Mouse (Mus musculus): ENCODE data around the gene Csde1. TPM values are rescaled to one million over a fixed set of nuclear protein-coding genes. Genes with fewer than 3 reads are reported as not detected.

Gene Csde1
- polyA plus RNA-seq, 1 experiment from 2014 or later: 337 TPM

DNA sequence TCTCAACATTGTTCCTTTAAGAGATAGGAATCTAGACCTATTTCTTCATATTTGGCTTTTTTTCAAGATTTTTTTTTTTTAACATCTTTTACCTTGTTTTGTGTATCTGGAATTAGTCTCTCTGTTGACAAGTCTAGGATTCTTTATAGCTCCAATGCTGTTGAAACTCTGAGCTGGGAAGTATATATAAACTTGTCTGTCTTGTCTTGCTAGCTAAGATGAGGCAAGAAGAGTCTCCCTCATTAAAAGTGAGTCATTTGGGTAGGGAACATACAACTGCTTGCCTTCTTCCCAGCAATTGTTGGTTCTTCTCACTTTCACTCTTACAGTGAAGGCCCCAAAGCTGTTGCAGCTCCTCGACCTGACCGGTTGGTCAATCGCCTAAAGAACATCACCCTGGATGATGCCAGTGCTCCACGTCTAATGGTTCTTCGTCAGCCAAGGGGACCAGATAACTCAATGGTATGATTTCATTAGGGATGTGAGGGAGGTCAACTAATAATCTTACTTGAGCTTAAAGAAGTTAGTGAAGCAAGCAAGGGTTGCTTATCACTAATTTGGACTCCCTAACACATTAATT lies 35.9 kb downstream of the Csde1 start:
- no peak overlapping the region for H3K4me3 ChIP-seq (ENCODE audit: low read length)
- 88% methylated on average over 5 of the region's 5 CpGs for WGBS
- peaks cover 35% of the 10 kb centered on the region for H3K36me3 ChIP-seq (ENCODE audit: control insufficient read depth, insufficient read depth, low read length)
- no peaks in the 10 kb centered on the region for H3K9me3 ChIP-seq (ENCODE audit: control insufficient read depth, low read length)
- peaks cover 4% of the 10 kb centered on the region; the same call in 1 of the 2 replicates for H3K4me1 ChIP-seq (replicated peaks; ENCODE audit: control insufficient read depth, insufficient read depth, low read length)
- H3K4me2 ChIP-seq (ENCODE audit: low read depth, low read length): no peak overlapping the region
- no peak overlapping the region for H3K27ac ChIP-seq (ENCODE audit: low read length)
- no peak for ATAC-seq (ENCODE audit: low read depth)
- H3K27me3 ChIP-seq (ENCODE audit: control insufficient read depth, insufficient read depth, low read depth, low read length): no peaks in the 10 kb centered on the region
- H3K9ac ChIP-seq (ENCODE audit: low read length): no peak overlapping the region

DNA sequence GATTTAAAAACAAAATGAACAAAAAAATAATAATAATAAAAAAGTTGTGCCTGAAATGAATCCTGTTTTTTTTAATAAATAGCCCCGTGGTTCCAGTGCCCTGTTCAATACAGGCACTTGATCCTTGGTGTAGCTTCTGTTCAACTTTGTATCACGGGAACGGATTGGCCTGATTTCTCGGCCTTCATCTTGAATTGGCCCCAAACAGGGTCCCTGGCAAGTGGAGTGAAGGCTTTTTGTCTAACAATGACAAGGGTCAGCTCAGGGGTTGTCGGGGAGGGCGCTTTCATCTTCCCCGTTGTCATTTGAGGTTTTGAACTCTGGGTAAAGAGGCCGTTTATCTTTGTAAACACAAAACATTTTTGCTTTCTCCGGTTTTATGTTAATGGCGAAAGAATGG lies 37.5 kb downstream of the Csde1 start:
- H3K27ac ChIP-seq (ENCODE audit: low read length): peak overlapping the region; percentile 73
- peaks cover 39% of the 10 kb centered on the region for H3K36me3 ChIP-seq (ENCODE audit: control insufficient read depth, insufficient read depth, low read length)
- peak; percentile 51 for ATAC-seq (ENCODE audit: low read depth)
- H3K4me1 ChIP-seq (replicated peaks; ENCODE audit: control insufficient read depth, insufficient read depth, low read length): peaks cover 4% of the 10 kb centered on the region; the same call in 1 of the 2 replicates
- peak overlapping the region; percentile 75 for H3K4me3 ChIP-seq (ENCODE audit: low read length)
- H3K4me2 ChIP-seq (ENCODE audit: low read depth, low read length): peak overlapping the region; percentile 77
- no peaks in the 10 kb centered on the region for H3K9me3 ChIP-seq (ENCODE audit: control insufficient read depth, low read length)
- H3K27me3 ChIP-seq (ENCODE audit: control insufficient read depth, insufficient read depth, low read depth, low read length): no peaks in the 10 kb centered on the region
- WGBS: 4% methylated on average over 10 of the region's 10 CpGs
- H3K9ac ChIP-seq (ENCODE audit: low read length): peak overlapping the region; percentile 84

DNA sequence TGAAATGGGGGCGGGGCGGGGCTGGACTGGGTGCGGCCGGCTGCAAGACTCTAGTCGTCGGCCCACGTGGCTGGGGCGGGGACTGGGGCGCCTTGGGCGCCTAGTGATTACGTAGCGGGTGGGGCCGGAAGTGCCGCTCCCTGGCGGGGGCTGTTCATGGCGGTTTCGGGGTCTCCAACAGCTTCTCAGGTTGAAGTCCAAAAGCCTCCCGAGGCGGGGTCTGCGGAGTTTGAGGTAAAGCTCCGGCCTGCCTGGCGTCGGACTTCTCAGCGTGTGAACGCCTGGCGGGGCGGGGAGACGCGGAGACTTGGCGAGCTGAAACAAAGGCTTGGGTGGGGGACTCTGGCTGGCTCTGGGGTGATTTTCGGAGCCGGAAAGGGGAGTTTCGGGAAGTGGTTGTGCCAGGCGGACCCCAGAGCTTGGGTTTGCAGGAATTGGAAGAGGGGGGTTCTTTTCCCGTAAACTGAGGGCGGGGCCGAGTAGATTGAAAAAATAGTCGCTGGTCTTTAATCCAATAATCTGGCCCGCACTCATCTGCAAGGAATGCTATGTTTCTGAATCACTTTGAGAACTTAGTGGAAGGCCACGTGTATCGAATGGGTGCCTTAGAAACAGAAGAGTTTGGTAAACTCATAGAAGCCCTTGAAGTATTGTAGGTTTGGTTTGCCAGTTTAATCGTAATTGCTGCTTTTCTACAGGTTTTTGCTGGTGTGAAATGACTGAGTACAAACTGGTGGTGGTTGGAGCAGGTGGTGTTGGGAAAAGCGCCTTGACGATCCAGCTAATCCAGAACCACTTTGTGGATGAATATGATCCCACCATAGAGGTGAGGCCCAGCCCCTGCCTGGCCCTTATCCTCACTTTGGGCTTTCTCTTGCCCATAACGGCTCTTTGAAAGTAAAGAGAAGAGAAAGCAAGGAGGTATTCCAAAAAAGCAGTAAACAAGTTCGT lies 38.3 kb downstream of the Csde1 start, which contains the start of gene Nras:
Gene Nras, plus strand, starts transcription at position 79 of the 951 bp plus-strand sequence.
- ATAC-seq (ENCODE audit: low read depth): peak; percentile 100
- peak within 1 kb of the TSS; percentile 93 for H3K27ac ChIP-seq (ENCODE audit: low read length)
- H3K4me3 ChIP-seq (ENCODE audit: low read length): peak within 1 kb of the TSS; percentile 75
- H3K4me2 ChIP-seq (ENCODE audit: low read depth, low read length): peak within 1 kb of the TSS; percentile 77
- no peaks in the 10 kb centered on the region for H3K27me3 ChIP-seq (ENCODE audit: control insufficient read depth, insufficient read depth, low read depth, low read length)
- H3K4me1 ChIP-seq (replicated peaks; ENCODE audit: control insufficient read depth, insufficient read depth, low read length): peaks cover 4% of the 10 kb centered on the region; the same call in 1 of the 2 replicates
- no peaks in the 10 kb centered on the region for H3K9me3 ChIP-seq (ENCODE audit: control insufficient read depth, low read length)
- WGBS: 1% methylated on average over 46 of the region's 46 CpGs
- peak within 1 kb of the TSS; percentile 84 for H3K9ac ChIP-seq (ENCODE audit: low read length)
- H3K36me3 ChIP-seq (ENCODE audit: control insufficient read depth, insufficient read depth, low read length): peaks cover 44% of the 10 kb centered on the region

DNA sequence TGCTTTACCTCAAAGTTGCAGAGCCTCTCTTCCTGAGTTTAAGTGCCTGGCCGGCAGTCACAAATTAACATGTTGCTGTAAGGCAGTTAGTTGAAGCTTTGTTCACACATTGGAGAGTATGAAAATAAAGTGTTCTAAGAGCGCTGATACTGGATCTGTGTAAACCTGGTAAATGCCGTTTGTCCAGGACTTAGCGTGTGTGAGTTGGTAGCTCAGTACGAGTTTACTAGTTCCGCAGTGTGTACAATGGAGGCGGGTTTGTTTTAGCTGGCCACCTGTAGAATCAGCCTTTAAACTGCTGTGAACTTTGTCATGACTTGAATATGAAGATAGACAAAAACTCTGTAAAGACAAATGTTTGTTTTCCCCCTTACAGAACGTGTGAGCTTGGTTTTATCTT lies 46.7 kb downstream of the Csde1 start:
- WGBS: 80% methylated on average over 8 of the region's 8 CpGs
- Histone ChIP-seq H3K4me1 (replicated peaks; ENCODE audit: control insufficient read depth, insufficient read depth, low read length) (no peaks in the 10 kb centered on the region), H3K4me2 (ENCODE audit: low read depth, low read length) (no peak overlapping the region), H3K9me3 (ENCODE audit: control insufficient read depth, low read length) (no peaks in the 10 kb centered on the region), H3K4me3 (ENCODE audit: low read length) (no peak overlapping the region), H3K9ac (ENCODE audit: low read length) (no peak overlapping the region), H3K27me3 (ENCODE audit: control insufficient read depth, insufficient read depth, low read depth, low read length) (no peaks in the 10 kb centered on the region), H3K27ac (ENCODE audit: low read length) (no peak overlapping the region), H3K36me3 (ENCODE audit: control insufficient read depth, insufficient read depth, low read length) (peaks cover 55% of the 10 kb centered on the region)
- no peak for ATAC-seq (ENCODE audit: low read depth)

DNA sequence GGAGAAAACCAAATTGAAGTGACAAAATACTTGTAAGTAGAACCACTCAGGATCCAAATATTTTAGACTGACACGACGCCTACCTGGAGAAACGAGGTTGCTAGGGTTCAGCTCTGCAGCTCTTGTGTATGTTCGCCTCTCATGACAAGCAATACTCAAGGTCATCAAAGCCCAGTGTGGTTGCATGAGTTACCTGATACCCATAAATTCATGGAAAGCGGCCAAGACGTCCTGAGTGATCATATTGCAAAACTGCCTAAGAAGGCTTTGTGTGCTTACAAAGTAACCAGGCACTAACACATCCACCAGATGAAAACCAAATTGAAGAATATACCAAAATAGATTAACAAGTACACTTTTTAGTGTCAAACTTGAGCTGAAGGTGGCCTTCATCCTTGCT lies 48.7 kb downstream of the Csde1 start:
- H3K4me2 ChIP-seq (ENCODE audit: low read depth, low read length): no peak overlapping the region
- no peaks in the 10 kb centered on the region for H3K27me3 ChIP-seq (ENCODE audit: control insufficient read depth, insufficient read depth, low read depth, low read length)
- no peak overlapping the region for H3K9ac ChIP-seq (ENCODE audit: low read length)
- H3K36me3 ChIP-seq (ENCODE audit: control insufficient read depth, insufficient read depth, low read length): peaks cover 38% of the 10 kb centered on the region
- H3K4me1 ChIP-seq (replicated peaks; ENCODE audit: control insufficient read depth, insufficient read depth, low read length): no peaks in the 10 kb centered on the region
- no peak overlapping the region for H3K4me3 ChIP-seq (ENCODE audit: low read length)
- no peak for ATAC-seq (ENCODE audit: low read depth)
- H3K9me3 ChIP-seq (ENCODE audit: control insufficient read depth, low read length): no peaks in the 10 kb centered on the region
- no peak overlapping the region for H3K27ac ChIP-seq (ENCODE audit: low read length)
- 88% methylated on average over 6 of the region's 6 CpGs for WGBS

DNA sequence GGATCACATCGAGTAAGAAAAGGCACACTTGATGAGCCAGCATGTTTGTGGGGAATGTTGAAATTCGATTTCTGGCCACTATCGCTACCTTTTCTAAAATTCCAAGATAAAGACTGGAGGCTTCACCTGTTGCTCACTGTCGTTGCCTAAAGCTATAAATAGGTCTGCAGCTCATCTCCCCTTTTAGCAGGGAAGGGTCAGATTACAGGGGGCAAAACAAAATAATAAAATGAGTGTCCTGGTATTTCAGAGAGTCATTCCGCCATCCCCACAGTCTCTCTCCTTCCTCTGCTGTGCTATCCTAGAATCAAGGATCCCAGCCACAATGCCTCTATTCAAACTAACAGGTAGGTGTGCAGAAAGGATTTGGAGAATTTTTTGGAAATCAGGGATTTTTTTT lies 53.5 kb downstream of the Csde1 start, which contains the start of gene Ampd1:
Gene Ampd1, plus strand, starts transcription at position 244 of the 400 bp plus-strand sequence.
- H3K36me3 ChIP-seq (ENCODE audit: control insufficient read depth, insufficient read depth, low read length): peaks cover 6% of the 10 kb centered on the region
- no peak within 1 kb of the TSS for H3K27ac ChIP-seq (ENCODE audit: low read length)
- 54% methylated on average over 5 of the region's 5 CpGs for WGBS
- no peaks in the 10 kb centered on the region for H3K4me1 ChIP-seq (replicated peaks; ENCODE audit: control insufficient read depth, insufficient read depth, low read length)
- H3K4me2 ChIP-seq (ENCODE audit: low read depth, low read length): no peak within 1 kb of the TSS
- ATAC-seq (ENCODE audit: low read depth): no peak
- H3K9me3 ChIP-seq (ENCODE audit: control insufficient read depth, low read length): no peaks in the 10 kb centered on the region
- H3K9ac ChIP-seq (ENCODE audit: low read length): no peak within 1 kb of the TSS
- no peaks in the 10 kb centered on the region for H3K27me3 ChIP-seq (ENCODE audit: control insufficient read depth, insufficient read depth, low read depth, low read length)
- H3K4me3 ChIP-seq (ENCODE audit: low read length): no peak within 1 kb of the TSS

DNA sequence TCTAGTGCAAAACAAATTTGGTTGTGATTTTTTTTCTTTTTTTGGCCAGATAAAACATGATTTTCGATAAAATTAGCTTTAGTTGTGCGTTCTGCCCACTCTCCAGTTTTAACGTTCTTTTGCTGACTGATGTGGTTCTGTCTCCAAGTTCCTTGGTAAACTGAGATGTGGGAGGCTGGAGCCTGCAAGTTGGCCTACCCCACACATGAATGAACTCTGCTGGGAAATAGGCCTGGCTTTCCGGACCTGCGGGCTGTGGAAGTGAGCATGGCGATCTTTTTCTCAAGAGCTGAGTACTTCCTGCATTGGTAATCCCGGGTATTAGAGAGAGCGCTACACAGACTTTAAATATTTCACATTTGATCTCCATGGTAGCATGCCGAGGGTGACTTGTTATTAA lies 55.6 kb downstream of the Csde1 start:
- no peaks in the 10 kb centered on the region for H3K27me3 ChIP-seq (ENCODE audit: control insufficient read depth, insufficient read depth, low read depth, low read length)
- H3K9me3 ChIP-seq (ENCODE audit: control insufficient read depth, low read length): no peaks in the 10 kb centered on the region
- no peak overlapping the region for H3K4me3 ChIP-seq (ENCODE audit: low read length)
- no peak overlapping the region for H3K9ac ChIP-seq (ENCODE audit: low read length)
- H3K4me2 ChIP-seq (ENCODE audit: low read depth, low read length): no peak overlapping the region
- no peak overlapping the region for H3K27ac ChIP-seq (ENCODE audit: low read length)
- ATAC-seq (ENCODE audit: low read depth): no peak
- WGBS: 81% methylated on average over 9 of the region's 9 CpGs
- H3K4me1 ChIP-seq (replicated peaks; ENCODE audit: control insufficient read depth, insufficient read depth, low read length): no peaks in the 10 kb centered on the region
- H3K36me3 ChIP-seq (ENCODE audit: control insufficient read depth, insufficient read depth, low read length): no peaks in the 10 kb centered on the region

DNA sequence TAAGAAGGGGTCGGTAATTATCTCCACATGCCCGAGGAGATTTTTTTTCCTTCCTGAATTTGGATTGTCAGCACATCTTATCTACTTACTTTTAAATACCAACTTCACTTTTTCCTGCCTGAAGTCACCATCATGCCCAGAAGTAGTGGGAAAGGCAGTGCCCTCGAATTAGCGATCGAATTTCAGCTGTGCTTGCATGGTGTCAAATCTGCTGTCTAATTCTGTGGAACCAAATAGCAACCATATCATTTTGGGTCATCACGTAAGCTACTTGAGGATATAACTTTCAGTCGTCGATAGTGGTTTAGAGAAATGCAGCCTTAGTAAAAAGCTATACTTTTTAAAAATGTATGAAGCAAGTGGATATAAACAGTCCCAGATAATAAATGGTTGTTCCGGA lies 56.2 kb downstream of the Csde1 start:
- H3K4me3 ChIP-seq (ENCODE audit: low read length): no peak overlapping the region
- H3K9me3 ChIP-seq (ENCODE audit: control insufficient read depth, low read length): no peaks in the 10 kb centered on the region
- 85% methylated on average over 9 of the region's 9 CpGs for WGBS
- no peaks in the 10 kb centered on the region for H3K36me3 ChIP-seq (ENCODE audit: control insufficient read depth, insufficient read depth, low read length)
- H3K9ac ChIP-seq (ENCODE audit: low read length): no peak overlapping the region
- no peak for ATAC-seq (ENCODE audit: low read depth)
- H3K4me2 ChIP-seq (ENCODE audit: low read depth, low read length): no peak overlapping the region
- no peaks in the 10 kb centered on the region for H3K27me3 ChIP-seq (ENCODE audit: control insufficient read depth, insufficient read depth, low read depth, low read length)
- no peak overlapping the region for H3K27ac ChIP-seq (ENCODE audit: low read length)
- no peaks in the 10 kb centered on the region for H3K4me1 ChIP-seq (replicated peaks; ENCODE audit: control insufficient read depth, insufficient read depth, low read length)

DNA sequence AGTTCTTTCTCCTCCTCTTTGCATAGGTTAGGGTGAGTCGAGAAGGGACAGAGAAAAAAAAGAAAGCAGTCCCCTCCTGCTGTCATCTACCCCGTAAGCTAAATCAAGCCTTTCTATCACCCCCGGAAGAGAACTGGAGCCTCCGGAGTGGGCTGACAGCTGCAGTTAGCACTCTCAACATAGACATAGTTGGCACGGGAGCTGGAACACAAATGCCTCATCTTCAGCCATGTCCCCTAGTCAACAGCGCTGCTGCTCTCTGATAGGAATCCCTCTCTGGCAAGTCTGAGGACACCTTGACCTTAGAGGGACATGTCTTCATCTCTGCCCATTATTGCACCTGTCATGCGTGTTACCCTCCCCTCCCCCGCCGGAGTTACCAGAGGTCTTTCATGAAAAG lies 59.1 kb downstream of the Csde1 start:
- no peaks in the 10 kb centered on the region for H3K9me3 ChIP-seq (ENCODE audit: control insufficient read depth, low read length)
- H3K9ac ChIP-seq (ENCODE audit: low read length): no peak overlapping the region
- no peak overlapping the region for H3K4me3 ChIP-seq (ENCODE audit: low read length)
- ATAC-seq (ENCODE audit: low read depth): no peak
- H3K4me1 ChIP-seq (replicated peaks; ENCODE audit: control insufficient read depth, insufficient read depth, low read length): no peaks in the 10 kb centered on the region
- no peaks in the 10 kb centered on the region for H3K27me3 ChIP-seq (ENCODE audit: control insufficient read depth, insufficient read depth, low read depth, low read length)
- no peak overlapping the region for H3K27ac ChIP-seq (ENCODE audit: low read length)
- H3K36me3 ChIP-seq (ENCODE audit: control insufficient read depth, insufficient read depth, low read length): no peaks in the 10 kb centered on the region
- WGBS: 82% methylated on average over 9 of the region's 9 CpGs
- H3K4me2 ChIP-seq (ENCODE audit: low read depth, low read length): no peak overlapping the region
